Mouse (Mus musculus) retina, embryonic 14.5 days (tissue): ENCODE measurements around the gene Arl10.

Experiments
- DNase-seq: peaks from one replicate; pipeline ENCODE4 v3.0.0-alpha.2; 2015; ENCODE audit warnings: low spot score

Gene Arl10

DNA sequence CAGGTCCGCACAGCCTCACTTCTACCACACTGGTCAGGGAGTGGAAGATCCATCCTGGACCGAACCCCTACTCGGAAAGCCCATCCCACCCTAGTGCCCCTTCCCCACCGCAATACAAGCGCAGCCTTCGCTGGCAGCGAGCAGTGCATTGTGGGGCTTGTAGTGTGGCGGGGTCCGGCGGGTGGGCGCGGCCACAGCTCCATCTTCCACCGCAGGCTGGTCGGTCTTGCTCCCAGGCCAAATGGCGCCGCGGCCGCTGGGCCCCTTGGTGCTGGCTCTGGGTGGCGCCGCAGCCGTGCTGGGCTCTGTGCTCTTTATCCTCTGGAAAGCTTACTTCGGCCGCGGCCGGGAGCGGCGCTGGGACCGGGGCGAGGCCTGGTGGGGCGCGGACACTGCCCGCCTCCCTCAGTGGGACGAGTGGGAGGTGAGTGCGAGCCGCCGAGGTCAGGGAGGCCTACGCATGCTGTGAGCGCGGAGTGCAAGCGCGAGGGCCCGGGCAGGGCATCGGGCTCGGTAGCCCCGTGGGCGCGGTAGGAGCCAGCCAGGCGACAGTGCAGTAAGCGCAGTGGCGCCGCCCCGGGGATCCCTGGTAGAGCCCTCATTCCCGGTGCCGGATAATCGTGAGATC, at the start of gene Arl10:
Gene Arl10 (plus strand): TSS at position 162 of the 628 bp plus-strand sequence.
- peak; percentile 84 for DNase-seq

DNA sequence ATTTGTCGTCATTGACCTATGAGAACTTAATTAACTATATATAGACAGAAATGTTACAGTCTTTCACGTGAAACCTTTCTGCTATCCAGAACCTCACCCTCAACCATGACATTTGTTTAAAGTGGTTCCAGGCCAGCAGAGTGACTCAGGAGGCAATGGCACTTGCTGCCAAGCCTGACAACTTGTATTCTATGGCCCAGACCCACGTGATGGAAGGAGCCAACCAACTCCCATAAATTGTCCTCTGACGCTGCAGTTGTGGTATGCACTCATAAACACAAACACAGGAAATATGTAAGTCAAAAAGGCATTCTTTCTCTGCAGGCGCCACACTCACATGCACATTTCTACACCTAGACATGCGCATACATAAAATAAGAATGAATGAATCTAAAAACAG, 47.7 kb upstream of the Arl10 start:
- no peak for DNase-seq

DNA sequence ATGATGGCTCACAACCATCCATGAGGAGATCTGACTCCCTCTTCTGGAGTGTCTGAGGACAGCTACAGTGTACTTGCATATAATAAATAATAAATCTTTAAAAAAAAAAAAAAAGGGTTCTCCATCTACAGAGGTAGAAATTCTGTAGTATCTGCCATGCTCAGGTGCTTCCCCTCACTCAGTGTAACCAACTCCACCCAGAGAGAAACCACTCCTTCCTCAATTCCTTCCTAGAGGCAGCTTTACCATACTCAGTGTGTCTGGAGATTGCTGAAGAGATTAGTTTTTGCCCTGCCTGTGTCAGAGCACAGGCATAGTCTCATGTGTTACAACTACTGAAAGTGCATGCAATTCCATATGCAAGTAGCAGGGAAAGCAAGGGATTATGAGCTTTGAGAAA, 42.7 kb upstream of the Arl10 start:
- DNase-seq: no peak

DNA sequence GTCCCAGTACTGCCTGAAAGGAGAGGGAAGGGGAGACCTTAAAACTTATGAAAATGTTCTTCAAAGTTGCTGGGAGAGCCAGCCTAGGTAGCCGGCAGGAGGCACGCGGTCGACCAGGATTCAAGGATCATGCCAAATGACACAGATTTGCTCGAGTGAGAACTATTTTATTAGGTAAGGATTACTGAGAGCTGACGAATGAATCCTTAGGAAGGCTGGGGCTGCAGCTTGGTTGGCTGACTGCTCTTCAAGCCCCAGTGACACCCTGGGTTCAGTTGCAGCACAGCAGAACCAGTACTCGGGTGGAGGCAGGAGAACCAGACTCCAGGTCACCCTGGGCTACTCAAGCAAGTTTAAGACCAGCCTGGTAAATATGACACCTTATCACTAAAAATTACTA, 26.8 kb upstream of the Arl10 start:
- no peak for DNase-seq

DNA sequence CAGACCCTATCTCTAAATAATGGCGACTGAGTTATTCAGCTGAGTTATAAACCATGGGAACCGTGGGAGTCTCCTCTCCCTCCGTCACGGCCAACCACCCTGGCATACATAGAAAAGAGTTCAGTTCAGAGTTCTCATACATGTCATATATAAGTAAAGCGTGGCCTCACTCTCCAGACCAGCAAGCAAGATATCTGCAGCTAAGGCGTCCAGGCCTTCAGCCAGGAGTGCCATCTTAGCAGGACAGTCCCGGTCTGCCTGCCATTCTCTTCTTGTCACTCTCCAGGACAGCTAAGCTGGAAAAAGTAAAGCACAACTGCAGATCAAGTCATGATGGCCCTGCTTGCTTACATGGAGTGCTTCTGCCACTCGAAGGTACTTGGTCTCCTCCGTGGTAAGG, 18.6 kb upstream of the Arl10 start:
- no peak for DNase-seq

DNA sequence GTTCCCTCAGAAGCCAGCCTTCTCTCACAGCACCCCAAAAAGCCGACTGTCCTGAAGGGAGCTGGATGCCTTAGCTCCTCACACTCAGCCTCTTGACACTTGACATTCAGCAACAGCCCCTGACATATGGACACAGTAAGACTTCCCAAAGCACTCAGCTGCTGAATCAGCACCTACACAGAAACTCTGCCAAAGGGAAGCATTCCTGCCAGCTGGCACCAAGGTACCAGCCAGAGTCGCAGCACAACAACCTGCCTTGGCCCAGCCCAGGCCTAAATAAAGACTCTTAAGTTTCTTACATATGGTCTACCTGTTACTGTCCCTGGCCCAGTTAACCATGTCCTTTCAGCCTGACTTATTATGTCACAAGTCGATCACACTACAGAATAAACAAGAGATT, 18.0 kb upstream of the Arl10 start:
- DNase-seq: no peak

DNA sequence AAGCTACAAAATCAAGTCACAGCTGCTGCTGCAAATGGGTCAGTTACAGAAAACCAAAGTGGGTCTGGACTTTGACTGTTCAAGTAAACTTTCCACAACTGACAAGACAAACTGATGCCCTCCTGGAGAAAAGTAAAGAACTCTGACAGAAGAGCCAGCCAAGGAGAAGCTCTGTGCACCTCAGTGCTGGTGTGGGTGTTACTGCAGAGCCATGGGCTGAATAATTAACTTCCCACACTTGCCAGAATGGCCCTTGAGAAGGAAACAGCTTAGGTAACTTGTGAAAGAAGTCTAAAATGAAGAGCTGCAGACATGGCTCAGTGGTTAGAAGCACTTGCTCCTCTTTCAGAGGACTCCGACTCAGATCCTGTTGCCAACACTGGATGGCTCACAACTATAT, 17.2 kb upstream of the Arl10 start:
- DNase-seq: no peak

DNA sequence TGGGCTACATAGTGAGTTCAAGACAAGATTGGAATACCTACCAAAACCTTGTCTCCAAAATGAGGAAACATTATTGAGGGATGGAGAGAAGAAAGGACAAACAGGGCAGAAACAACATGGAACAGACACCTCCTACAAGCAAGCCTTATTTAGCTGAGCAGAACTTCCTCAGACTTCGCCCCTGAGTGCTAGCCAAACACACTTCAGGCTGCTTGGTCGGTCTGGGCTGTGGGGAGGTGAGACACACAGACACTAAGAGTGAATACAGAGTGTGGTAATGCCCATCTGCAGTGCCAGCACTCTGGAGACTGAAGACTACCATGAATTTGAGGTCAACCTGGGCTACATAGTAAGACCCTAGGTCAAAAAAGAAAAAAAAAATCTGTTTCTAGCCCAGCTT, 15.2 kb upstream of the Arl10 start:
- no peak for DNase-seq

DNA sequence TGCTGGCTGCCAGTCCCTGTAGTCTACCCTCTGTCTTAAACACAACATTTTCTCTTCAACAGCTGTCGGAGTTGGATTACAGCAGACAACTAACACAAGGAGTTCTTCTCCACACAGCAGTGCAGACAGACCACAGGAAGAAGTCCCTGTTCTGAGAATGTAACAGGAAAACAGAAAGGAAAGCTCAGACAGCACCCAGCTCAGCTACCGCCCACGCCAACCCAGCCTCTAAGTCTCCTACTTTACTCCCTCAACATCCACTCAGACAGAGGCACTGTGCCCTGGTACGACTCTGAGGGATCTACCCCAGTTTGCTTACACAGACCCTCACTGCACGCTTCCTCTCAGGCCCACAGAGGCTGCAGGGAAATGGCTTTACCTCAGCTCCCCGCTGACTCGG, 14.2 kb upstream of the Arl10 start:
- DNase-seq: no peak

DNA sequence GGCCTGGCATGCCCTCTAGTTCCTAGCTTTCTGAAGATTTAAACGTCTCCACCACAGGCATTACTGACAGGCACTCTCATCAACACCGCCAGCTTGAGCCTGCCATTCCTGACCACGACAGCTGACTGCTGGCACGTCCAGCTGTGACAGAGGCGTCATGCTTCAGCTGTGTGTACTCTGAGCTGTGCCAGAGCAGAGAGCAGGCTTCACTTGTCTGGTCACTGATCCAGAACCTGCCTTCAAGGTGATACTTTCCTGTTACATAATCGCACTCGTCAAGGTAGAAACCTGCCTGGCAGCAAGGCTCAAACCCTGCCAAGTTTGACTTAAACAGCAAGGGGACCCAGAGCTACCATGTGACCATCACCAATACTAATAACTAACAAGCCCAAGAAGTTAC, 12.3 kb upstream of the Arl10 start:
- no peak for DNase-seq

DNA sequence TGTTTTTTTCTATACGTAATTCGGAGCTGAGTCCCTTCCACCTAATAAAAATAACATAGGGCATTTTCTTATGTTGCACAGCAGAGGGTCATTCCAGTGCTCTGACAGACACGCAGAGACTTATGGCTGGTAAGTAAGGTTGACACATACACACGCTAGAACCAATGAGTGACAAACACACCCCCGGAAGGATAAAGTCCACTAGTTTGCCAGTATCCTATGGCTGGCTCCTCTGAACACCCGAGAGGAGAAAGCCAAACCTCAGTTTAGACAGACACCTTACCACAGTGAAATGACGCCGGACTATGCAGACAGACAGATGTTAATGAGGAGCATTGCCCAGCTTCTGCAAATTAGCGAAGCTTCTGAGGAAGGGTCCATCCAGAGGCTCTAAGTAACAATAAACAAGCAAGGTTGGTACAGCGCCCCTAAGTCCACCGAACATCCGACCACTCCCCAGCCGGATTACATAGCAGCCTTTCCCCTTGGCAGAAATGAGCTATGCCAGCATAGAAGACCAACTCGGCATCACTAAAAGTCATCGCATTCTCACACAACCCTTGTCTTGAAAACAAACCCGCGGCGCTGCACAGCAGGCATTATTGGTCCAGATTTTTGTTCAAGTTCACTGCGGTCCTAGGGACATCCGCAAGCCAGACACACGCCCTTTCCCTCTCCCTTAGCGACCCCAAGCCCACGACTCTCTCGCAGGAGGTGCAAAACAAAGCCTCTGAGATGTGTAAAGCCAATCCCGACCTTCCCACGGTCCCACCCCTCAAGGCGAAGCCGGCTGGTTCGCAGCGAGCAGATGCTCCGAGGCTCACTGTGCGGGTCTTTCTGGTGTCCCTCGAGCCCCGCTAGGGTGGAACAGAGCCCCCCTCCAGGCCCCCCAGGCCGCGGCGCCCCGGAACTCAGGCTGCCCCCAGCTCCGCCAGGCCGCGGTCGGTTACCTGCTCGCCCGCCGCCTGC, 10.3 kb upstream of the Arl10 start:
- DNase-seq: peak; percentile 32

DNA sequence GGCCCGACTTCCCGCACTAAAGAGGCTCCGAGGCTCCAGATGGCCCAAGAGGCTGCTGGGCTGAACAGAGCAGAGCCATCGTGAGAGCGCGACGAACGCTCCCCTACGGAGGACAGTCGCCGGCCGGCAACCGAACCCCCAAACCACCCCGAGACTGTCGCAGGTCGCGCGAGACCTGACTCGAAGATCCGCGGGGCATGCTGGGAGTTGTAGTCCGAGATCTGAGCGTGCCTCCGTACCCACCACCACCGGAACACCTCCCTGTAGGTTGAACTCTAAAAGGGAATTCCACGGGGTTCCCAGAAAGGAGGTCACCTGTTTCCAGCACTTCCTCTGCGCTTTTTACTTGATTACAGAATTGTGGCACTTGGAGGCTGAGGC, 9.6 kb upstream of the Arl10 start, which contains the start of gene 4833439L19Rik:
Gene 4833439L19Rik (minus strand): TSS at position 235 of the 381 bp plus-strand sequence.
- DNase-seq: peak; percentile 97

DNA sequence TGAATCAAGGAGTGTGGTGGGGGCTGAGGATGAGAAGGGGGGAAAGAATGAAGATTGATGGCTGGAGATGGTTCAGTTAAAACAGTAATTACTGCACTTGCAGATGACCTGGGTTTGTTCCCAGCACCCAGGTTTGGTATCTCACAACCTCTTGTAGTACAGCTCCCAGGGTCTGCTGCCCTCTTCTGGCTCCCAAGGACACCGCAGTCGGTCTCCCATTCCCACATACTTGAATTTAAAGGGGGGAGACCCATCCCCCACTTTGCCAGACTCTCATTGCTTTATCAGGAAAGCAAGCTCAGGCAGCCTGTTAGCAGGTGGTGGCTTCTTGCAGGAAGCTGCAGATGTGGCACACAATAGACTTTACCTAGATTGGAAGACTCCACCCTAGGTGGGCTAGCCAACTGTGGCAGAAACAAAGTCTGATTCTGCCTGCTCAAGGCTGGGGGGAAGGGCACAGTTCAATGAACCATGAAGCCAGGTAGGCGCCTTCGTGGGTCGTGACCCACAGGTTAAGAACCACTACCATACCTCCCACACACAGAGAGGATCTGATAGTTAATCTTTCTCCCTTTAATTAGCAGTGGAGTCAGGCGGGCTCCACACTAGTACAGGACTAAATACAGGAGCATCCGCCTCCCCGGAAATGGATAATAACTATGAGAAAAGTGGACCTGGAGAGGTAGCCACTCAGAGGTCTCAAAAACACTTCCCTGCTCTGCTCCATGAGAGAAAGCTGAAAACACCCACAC, 9.0 kb upstream of the Arl10 start:
- peak; percentile 71 for DNase-seq

DNA sequence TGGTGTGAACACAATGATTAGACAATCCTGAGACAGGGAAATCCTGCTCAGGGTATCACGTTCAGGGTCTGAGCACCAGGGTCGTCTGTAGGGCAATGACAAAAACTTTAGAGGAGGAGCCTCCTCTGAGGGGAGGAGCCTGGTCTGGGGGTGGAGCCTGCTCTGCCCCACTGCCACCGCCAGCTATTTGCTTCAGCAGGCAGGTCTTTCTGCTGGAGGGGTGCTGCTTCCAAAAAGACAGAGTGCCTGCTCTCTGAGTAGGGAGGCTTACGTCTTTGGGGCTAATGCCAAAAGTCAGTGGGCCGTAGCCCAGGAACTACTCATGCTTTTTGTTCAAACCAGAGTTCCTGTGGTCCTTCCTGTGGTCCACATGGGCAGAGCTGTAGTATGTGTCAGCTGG, 6.4 kb upstream of the Arl10 start:
- DNase-seq: no peak

DNA sequence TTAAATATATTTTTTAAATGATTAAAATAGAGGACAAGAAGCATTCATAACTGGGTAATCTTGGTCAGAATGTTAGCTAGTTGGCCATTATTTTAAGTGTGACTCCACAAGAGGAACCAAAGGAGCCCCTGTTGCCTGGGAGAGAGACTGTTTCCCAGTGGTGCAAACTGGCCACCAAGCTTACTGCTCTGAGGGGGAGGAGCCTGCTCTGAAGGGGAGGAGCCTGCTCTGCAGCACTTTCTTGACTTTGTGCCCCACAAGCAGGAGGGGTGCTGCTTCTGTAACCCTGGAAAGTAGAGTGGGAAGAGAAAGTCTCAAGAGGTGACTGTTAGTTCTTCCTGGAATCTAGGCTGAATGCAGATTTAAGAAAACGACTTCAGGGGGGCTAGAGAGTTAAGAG, 5.5 kb upstream of the Arl10 start:
- no peak for DNase-seq

DNA sequence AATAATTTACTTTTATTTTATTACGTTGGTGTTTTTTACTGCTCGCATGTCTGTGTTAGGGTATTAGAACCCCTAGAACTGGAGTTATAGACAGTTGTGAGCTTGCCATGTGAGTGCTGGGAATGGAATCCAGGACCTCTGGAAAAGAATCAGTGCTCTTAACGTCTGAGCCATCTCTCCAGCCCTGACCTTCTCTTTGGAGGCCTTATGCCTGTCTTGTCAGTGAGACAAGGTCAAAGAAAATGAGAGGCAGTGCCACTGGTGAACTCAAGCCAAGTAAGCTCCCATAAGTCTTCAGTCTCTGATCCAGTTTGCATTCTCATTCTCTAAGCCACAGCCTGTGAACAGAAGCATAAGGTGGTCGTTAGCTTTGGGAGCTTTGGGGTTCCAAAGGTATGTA, 4.1 kb upstream of the Arl10 start:
- no peak for DNase-seq

DNA sequence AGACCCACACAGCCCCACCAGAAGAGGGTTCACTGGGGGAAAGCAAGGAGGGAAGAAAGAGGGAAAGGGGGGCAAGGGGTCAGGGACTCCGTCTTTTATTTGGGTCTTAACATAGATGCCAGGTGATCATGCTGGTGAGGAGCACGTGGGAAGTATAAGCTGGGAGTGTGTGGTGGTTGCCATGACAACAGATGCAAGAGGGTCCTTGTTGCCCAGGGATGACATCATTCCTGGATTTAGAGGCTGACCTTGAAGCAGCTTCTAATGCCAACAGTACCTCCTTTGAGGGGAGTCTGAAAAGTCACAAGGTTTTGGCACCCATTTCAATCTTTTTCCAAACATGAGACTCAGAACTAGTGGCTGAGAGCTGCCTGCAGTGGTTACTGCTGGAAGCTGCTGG, 3.2 kb upstream of the Arl10 start:
- DNase-seq: no peak

DNA sequence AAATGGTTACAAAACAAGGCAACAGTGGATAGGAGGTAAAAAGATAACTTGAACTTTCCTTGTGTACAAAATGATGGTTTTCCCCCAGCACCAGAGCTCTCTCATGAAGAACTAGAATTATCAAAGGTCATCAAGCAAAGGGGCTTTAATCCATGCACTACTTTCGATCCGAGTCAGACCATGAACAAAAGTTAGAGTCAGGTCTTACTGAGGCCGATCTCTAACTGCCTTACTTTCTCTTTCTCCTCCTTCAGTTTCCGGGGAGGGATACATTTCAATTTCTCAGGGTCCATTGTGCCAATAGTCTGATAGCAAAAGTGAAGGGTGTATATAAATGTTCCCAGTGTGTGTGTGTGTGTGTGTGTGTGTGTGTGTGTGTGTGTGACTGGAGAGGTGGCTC, 2.2 kb upstream of the Arl10 start:
- DNase-seq: no peak

DNA sequence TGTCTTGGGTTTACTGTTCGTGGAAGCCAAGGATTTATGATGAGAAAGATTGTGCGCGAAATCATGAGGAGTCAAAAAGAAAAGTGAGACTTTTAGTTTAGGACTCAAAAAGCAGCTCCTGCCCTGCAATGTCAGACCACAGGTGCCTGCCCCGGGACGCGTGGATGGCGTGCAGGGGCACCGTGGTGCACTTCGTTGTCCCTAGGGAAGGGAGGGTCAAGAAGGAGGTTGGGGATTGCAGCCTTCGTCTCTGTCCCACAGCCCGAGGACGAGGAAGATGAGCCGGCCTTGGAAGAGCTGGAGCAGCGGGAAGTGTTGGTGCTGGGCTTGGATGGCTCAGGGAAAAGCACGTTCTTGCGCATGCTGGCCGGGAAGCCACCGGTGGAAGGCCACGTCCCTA, 674 bp downstream of the Arl10 start:
- DNase-seq: no peak

DNA sequence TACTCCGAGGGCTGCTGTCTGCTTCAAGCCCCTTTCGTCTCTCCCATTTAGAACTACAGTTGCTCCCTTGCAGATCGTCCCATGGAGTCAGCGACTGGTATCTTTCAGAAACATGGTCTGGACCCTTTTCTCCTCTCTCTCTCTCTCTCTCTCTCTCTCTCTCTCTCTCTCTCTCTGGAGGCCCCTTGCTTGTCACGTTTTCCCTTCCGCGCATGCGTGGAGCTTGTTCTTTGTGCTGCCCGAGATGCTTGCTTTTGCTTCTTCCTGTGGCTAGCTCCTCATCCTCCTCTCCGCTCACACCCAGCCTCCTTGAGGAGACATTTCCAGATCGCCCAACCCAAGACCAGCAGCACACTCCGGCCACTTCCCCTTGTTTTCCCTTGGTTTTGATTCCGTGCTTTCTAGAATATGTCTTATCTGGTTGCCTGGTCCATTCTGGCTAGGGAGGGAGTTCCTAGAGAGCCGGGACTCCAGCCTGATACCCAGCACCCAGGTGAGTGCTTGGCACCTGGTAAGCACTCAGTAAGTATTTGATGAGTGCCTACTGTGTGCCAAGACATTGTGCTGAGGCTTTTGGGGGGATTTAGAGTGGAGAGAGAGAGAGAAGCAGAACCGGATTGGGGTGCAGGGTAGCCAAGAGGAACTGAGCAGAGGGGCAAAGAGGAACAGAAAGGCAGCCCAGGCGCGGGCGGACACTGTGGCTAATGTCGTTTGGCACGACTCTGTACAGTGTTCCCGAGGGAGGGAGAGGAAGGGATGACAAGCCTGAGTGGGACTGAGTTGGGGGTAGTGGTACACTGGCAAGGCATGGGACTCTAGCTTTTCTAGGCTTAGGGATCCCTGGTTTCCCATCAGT, 3.1 kb downstream of the Arl10 start:
- no peak for DNase-seq

DNA sequence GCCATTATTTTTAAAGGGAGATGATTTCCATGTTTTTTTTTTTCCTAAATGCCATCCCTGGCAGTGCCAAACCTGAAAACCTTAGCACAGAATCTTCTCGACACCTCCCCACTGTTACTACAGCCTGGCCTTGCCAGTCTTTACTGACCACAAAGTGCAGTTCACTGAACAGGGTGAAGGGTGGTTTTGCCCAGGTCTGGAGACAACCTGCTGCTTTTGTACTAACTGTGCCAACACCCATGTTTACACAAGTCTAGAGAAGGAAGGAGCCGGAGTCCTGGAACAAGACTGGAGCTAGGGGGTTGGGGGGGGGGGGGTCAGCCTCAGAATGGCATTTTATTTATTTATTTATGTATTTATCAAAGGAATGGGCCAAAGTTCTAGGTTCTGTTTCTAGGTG, 6.6 kb downstream of the Arl10 start:
- DNase-seq: no peak

DNA sequence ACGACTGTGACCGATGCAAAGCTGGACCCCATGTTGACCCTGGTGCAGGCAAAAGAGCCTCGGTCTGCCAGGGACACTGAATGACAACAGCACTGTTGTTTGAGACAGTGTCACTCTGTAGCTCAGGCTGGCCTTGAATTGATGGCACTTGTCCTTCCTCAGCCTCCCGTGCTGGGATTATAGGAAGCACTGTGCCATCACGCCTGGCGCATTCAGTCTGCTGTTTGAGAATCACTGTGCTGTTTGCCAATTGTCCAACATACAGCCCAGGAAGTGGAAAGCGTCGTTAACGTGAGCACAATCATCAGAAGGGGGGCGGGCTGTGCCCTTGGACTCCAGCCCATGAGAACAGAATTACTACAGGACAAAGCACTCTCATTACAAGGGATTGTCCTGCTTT, 7.3 kb downstream of the Arl10 start:
- no peak for DNase-seq
